Mouse (Mus musculus): ENCODE results near the gene Nkain1.

DNA sequence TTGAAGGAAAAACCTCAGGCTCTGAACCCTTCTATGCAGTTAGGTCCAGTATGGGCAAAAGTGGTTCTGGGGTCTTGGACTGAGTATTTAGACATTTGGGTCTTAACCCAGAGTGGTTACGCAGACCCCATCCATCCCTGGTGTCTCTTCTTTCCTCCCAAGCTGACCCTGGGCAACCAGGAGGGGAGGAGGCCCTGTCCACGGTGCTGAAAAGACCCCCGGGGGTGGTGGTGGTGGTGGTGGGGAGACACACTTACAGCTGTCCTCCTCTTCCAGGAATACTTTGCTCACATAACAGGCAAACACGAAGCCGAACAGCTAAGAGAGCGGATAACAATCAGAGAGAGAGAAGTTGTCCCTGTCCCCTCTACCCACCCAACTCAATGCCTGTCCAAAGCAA is 41.6 kb downstream of the Nkain1 start:
- TF ChIP-seq REST (IDR thresholded peaks at IDR 0.05; ENCODE audit: insufficient read depth, insufficient read length) (peak; percentile 57), TCF12 (IDR thresholded peaks at IDR 0.05; ENCODE audit: insufficient read depth, poor library complexity, severe bottlenecking) (no peak), POLR2A (IDR thresholded peaks at IDR 0.05; ENCODE audit: insufficient read length, low read depth) (no peak), E2F4 (IDR thresholded peaks at IDR 0.05; ENCODE audit: insufficient read depth) (no peak), USF1 (IDR thresholded peaks at IDR 0.05; ENCODE audit: low read depth) (no peak), MYOD1 (IDR thresholded peaks at IDR 0.05; ENCODE audit: control insufficient read depth in 1 of 3, insufficient read length in 2 of 3, low read depth in 2 of 3) (no peak), POLR2AphosphoS2 (IDR thresholded peaks at IDR 0.05; ENCODE audit: insufficient read length, low read depth) (no peak), CEBPB (IDR thresholded peaks at IDR 0.05; ENCODE audit: insufficient read depth, poor library complexity, severe bottlenecking) (no peak), MAX (IDR thresholded peaks at IDR 0.05; ENCODE audit: low read depth) (no peak), SRF (IDR thresholded peaks at IDR 0.05; ENCODE audit: control insufficient read depth, insufficient read length, low read depth) (no peak), MYOG (IDR thresholded peaks at IDR 0.05; ENCODE audit: control insufficient read depth in 1 of 3, insufficient read depth in 1 of 3, insufficient read length in 2 of 3, low read depth in 2 of 3) (no peak)
